Mouse (Mus musculus) midbrain, embryonic 13.5 days (tissue): ENCODE data around the gene Lpp. TPM values are rescaled to one million over a fixed set of nuclear protein-coding genes. Genes with fewer than 3 reads are reported as not detected.

Source experiments
- ATAC-seq: fragments of 200-750 bp; cut with Nextera tagmentation; 2 replicates; pipeline ENCODE4 v1.8.0; 2017; ENCODE audit warnings: mild to moderate bottlenecking, moderate TSS enrichment, moderate library complexity
- H3K27ac ChIP-seq: fragments of 300-500 bp; sonication (generic); 2 replicates; pipeline ENCODE4 v1.5.1; 2015; ENCODE audit warnings: inconsistent platforms, mild to moderate bottlenecking, moderate library complexity
- H3K27me3 ChIP-seq: fragments of 300-500 bp; sonication (generic); 2 replicates; pipeline ENCODE4 v1.6.1; 2015; ENCODE audit warnings: mild to moderate bottlenecking, inconsistent platforms
- H3K36me3 ChIP-seq: fragments of 300-500 bp; sonication (generic); 2 replicates; pipeline ENCODE4 v1.6.1; 2015; ENCODE audit warnings: mild to moderate bottlenecking, inconsistent platforms
- H3K4me1 ChIP-seq: fragments of 300-500 bp; sonication (generic); replicated peaks from 2 replicates; pipeline ENCODE4 v1.6.1; 2015; ENCODE audit warnings: inconsistent platforms
- H3K4me2 ChIP-seq: fragments of 300-500 bp; sonication (generic); replicated peaks from 2 replicates; pipeline ENCODE4 v1.6.1; 2015; ENCODE audit warnings: moderate library complexity, mild to moderate bottlenecking, inconsistent platforms
- H3K4me3 ChIP-seq: fragments of 300-500 bp; sonication (generic); replicated peaks from 2 replicates; pipeline ENCODE4 v1.5.1; 2015; ENCODE audit warnings: mild to moderate bottlenecking, inconsistent platforms
- H3K9ac ChIP-seq: fragments of 300-500 bp; sonication (generic); replicated peaks from 2 replicates; pipeline ENCODE4 v1.6.1; 2015; ENCODE audit warnings: mild to moderate bottlenecking, inconsistent platforms
- H3K9me3 ChIP-seq: fragments of 300-500 bp; sonication (generic); 2 replicates; pipeline ENCODE4 v1.6.1; 2016; ENCODE audit warnings: mild to moderate bottlenecking, inconsistent platforms
- WGBS: fragments of 180-500 bp; shearing (Covaris S2); methylation state at CpG from one replicate; pipeline ENCODE4 v1.1.7; 2015; 5-methylcytosine and 5-hydroxymethylcytosine counted together
- polyA plus RNA-seq: library from polyadenylated mRNA; unstranded; fragments of >200 nt; fragmentation: Nextera tagmentation; extraction: Ambion mirVana; gene quantifications from 2 replicates; pipeline ENCODE4 v1.2.1, GENCODE M21; 2015

Lpp gene
- polyA plus RNA-seq, 1 experiment from 2014 or later: 9.0 TPM

DNA sequence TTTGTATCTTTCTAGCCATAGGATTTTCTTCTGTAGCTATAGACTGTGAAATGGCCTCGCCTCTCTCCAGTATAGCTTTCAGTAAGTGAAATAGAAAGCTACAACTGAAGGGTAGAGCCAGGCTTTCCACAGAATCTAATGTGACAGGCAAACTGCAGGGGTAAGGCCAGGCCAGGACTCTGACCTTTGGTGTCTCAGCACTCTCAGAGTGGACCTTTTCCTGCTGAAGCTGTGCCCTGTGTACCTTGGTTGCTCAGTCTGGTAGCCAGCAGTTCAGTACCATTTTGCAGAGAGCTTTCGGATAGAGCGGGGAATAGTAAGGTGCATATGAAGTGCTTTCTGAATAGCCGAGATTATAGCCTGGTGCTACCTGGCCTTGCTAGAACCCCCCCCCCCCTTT lies 9.5 kb downstream of the Lpp start:
- peaks cover 2% of the 10 kb centered on the region; the same call in 1 of the 2 replicates for H3K36me3 ChIP-seq
- 96% methylated on average over 4 of the region's 4 CpGs for WGBS
- no peak overlapping the region for H3K27ac ChIP-seq
- H3K4me1 ChIP-seq: no peaks in the 10 kb centered on the region
- no peaks in the 10 kb centered on the region for H3K27me3 ChIP-seq
- no peak for ATAC-seq
- H3K4me3 ChIP-seq: no peak overlapping the region
- no peak overlapping the region for H3K9ac ChIP-seq
- no peak overlapping the region for H3K4me2 ChIP-seq
- H3K9me3 ChIP-seq: peaks cover 3% of the 10 kb centered on the region; the same call in 1 of the 2 replicates

DNA sequence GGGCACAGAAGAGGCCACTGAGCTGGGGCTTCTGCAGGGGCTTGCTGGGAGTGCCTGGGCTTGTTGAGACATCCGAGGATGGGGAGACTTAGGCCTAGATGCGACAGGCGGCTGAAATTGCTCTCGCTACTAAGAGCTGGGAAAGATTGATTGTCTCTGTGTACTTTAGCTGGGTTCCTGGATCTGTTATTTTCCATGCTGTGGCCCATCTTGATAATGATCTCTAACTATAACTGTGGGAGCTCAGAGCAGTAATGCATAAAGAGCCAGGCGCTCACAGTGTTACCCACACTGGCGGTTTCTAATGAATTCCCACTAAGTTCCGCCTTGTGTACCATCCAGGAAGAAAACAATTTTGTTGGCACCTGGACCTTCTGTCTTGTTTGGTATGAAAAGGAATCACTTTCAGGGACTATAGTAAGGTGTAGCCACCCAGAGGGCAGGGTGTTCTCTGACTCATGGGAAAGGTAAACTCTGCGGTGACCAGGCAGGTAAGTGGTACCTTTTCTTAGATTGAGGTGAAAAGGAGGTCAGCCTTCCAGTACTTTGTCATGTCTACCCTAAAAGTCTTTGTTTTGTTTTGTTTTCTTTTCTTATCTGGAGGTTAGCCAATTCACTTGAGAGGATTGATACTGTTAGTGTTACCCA lies 10.6 kb downstream of the Lpp start:
- ATAC-seq: no peak
- Histone ChIP-seq H3K4me3 (no peak overlapping the region), H3K9ac (no peak overlapping the region), H3K4me2 (no peak overlapping the region), H3K9me3 (peaks cover 3% of the 10 kb centered on the region; the same call in 1 of the 2 replicates), H3K27ac (no peak overlapping the region), H3K27me3 (no peaks in the 10 kb centered on the region), H3K36me3 (peaks cover 2% of the 10 kb centered on the region; the same call in 1 of the 2 replicates), H3K4me1 (no peaks in the 10 kb centered on the region)
- 91% methylated on average over 8 of the region's 8 CpGs for WGBS

DNA sequence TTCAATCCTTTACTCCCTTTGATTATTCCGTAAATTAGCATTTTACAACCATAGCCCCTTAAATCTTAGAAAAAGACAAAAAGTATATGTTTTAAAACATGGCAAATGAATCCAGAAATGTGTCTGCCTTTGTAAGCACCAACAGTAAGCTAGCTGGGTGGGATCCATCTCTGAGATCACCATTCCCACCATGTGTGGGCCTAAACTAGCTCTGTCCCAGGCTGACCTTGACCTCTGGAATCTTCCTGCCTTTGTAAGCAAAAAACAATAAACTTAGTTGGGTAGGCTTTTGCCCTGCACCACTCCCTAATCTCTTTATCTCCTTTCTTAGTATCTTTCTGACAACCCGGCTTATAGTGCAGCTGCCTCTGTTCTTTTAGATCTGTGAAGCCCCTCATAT lies 13.2 kb downstream of the Lpp start:
- no peak overlapping the region for H3K4me3 ChIP-seq
- no peak overlapping the region for H3K9ac ChIP-seq
- H3K27ac ChIP-seq: no peak overlapping the region
- peaks cover 2% of the 10 kb centered on the region; the same call in 1 of the 2 replicates for H3K36me3 ChIP-seq
- peaks cover 3% of the 10 kb centered on the region; the same call in 1 of the 2 replicates for H3K9me3 ChIP-seq
- ATAC-seq: no peak
- WGBS: 95% methylated on average over 2 of the region's 2 CpGs
- no peaks in the 10 kb centered on the region for H3K27me3 ChIP-seq
- H3K4me2 ChIP-seq: no peak overlapping the region
- H3K4me1 ChIP-seq: no peaks in the 10 kb centered on the region

DNA sequence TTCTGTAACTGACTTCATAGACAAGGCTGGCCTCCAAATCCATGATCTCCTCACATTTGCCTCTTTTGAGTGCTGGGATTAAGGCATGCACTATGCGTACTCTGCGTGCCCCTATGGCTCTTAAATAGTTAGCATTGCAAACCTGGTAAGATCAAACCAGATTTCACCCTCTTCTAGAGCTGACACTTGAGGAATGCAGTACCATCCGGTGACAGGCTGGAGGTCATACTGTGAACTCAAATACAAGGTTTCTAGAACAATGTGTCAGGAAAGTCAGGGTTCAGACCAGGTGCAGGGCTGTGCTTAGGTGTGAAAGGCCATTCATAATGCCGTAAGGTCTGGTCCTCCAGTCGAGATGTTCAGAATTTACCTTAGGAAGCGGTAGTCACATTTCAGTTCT lies 18.0 kb downstream of the Lpp start:
- Histone ChIP-seq H3K4me2 (no peak overlapping the region), H3K4me3 (no peak overlapping the region), H3K9me3 (no peaks in the 10 kb centered on the region), H3K27ac (no peak overlapping the region), H3K36me3 (peaks cover 2% of the 10 kb centered on the region; the same call in 1 of the 2 replicates), H3K27me3 (no peaks in the 10 kb centered on the region), H3K4me1 (no peaks in the 10 kb centered on the region), H3K9ac (no peak overlapping the region)
- 91% methylated on average over 6 of the region's 6 CpGs for WGBS
- no peak for ATAC-seq

DNA sequence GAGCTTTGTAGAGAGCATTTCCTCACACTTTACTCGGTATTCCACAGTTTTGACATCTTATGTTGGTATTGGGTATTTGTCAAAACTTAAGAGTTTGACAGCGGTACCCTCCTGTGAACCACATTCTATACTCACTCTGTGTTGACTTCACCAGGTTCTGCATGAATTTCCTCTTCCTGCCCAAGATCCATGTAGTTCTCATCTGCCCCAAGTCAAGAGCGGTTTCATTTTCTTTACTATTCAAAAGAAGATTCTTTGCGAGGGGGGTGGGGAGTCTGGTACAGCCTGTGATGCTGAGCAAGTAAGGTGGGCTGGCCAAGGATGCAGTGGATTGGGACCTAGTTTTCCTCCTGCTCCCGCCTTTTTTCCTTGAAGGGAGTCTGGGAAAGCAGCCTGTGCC lies 18.9 kb downstream of the Lpp start:
- H3K9me3 ChIP-seq: no peaks in the 10 kb centered on the region
- no peak overlapping the region for H3K4me3 ChIP-seq
- no peak for ATAC-seq
- H3K4me2 ChIP-seq: no peak overlapping the region
- H3K4me1 ChIP-seq: no peaks in the 10 kb centered on the region
- 91% methylated on average over 5 of the region's 5 CpGs for WGBS
- no peaks in the 10 kb centered on the region for H3K36me3 ChIP-seq
- no peak overlapping the region for H3K27ac ChIP-seq
- no peaks in the 10 kb centered on the region for H3K27me3 ChIP-seq
- no peak overlapping the region for H3K9ac ChIP-seq

DNA sequence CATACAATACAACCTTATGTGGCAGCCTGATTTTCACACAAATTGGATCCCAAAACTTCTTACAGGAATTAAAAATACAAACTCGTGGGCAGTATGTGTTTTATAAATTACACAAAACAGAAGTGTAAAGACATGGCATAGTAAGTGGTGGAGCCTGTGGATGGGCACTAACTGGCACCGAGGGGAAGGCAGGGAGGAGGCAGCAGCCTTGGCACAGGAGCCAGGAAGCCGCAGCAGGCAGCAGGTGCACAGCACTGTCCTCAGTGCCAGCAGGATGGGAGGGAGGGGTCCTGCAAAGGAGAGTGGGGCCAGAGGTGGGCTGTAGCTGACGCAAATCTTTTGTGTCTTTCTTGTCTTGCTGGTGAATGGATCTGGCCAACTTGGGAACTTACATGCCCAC lies 19.8 kb downstream of the Lpp start:
- Histone ChIP-seq H3K27ac (no peak overlapping the region), H3K4me2 (no peak overlapping the region), H3K27me3 (no peaks in the 10 kb centered on the region), H3K9ac (no peak overlapping the region), H3K4me1 (no peaks in the 10 kb centered on the region), H3K4me3 (no peak overlapping the region), H3K36me3 (no peaks in the 10 kb centered on the region), H3K9me3 (no peaks in the 10 kb centered on the region)
- WGBS: 80% methylated on average over 4 of the region's 4 CpGs
- ATAC-seq: no peak

DNA sequence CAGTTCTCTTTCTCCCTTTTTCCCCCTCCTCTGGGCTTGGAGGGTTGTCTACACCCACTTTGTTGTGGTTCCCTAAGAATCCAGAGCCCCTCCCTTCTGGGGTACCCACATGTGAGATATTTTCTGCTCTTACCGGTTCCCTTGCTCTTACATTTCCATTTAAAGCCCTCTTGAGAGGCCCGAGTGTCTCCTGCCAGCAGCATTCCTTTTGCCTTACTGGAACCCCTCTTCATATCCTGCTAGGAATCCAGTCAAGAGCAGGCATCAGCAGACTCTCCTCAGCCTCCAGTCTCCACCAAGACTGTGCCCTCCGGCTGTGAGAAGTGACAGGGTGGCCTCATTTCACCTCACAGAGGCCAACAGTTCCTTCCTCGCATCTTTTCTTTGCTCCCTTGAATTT lies 24.7 kb downstream of the Lpp start:
- H3K27ac ChIP-seq: no peak overlapping the region
- H3K4me1 ChIP-seq: peaks cover 15% of the 10 kb centered on the region
- no peak overlapping the region for H3K4me2 ChIP-seq
- no peak overlapping the region for H3K4me3 ChIP-seq
- no peaks in the 10 kb centered on the region for H3K27me3 ChIP-seq
- H3K9ac ChIP-seq: no peak overlapping the region
- 82% methylated on average over 4 of the region's 4 CpGs for WGBS
- H3K36me3 ChIP-seq: no peaks in the 10 kb centered on the region
- no peak for ATAC-seq
- no peaks in the 10 kb centered on the region for H3K9me3 ChIP-seq

DNA sequence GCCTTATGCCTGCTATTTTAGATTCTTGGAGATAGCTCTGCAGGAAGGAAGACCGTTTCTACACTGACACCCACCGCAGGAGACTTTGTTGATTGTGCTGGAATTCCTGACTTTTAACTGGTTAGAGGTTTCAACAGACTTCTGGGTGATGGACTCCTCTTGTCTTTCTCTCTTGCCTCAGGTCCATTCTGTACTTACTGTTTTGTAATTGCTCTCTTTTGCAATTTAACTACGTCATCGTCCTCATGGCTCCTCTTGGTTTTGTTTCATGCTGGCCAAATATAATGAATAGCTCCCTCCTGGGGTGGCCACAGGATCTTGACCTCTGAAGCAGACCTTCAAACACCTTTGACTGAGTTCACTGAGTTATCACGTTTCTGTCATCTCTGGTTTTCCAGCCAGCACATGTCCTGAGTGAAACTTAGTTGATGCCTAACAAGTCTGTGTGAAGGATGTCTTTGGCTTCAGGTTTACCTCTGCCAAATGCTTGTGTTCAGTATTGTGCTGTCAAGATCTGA lies 27.4 kb downstream of the Lpp start:
- no peak overlapping the region for H3K4me2 ChIP-seq
- no peak overlapping the region for H3K9ac ChIP-seq
- no peaks in the 10 kb centered on the region for H3K27me3 ChIP-seq
- H3K4me1 ChIP-seq: peaks cover 27% of the 10 kb centered on the region
- no peak overlapping the region for H3K4me3 ChIP-seq
- WGBS: 71% methylated on average over 5 of the region's 5 CpGs
- no peak overlapping the region for H3K27ac ChIP-seq
- H3K36me3 ChIP-seq: no peaks in the 10 kb centered on the region
- no peaks in the 10 kb centered on the region for H3K9me3 ChIP-seq
- no peak for ATAC-seq

DNA sequence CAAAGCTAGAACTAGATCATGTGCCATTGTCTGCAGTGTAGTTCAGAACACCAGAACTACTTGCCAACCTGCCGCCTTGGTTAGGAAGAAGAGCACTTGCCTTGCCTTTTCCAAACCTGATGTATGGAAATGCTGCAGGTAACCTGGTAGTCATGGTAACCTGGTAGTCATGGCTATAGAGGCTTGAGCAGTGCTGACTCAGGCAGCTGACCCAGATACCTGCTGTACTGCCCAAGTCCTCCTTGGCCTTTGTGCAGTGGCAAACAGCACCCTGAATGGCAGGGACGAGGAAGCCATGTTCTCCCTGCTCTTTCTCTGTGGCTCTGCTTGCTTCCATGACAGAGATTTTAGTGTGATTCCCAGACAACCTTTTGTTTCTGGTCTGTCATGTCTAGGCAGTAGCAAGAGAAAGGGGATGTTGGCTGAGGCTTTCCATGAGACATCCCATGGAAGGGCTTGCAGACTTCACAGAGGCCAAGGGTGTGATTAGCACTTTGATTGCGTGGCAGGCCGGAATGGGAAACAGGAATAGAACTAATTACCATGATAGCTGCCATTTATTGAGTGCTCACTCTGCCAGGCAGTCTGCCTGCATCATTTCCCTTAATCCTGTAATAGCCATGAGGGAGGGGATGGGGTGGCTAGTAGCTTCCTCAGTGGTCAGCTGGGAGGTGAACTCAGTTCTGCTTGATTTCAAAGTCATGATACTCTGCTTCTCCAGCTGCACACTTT lies 28.5 kb downstream of the Lpp start:
- no peak overlapping the region for H3K4me3 ChIP-seq
- no peak overlapping the region for H3K9ac ChIP-seq
- H3K27ac ChIP-seq: no peak overlapping the region
- no peak overlapping the region for H3K4me2 ChIP-seq
- 58% methylated on average over 4 of the region's 4 CpGs for WGBS
- no peaks in the 10 kb centered on the region for H3K36me3 ChIP-seq
- H3K27me3 ChIP-seq: no peaks in the 10 kb centered on the region
- peak; percentile 31; the same call in 1 of the 2 replicates for ATAC-seq
- H3K4me1 ChIP-seq: peaks cover 27% of the 10 kb centered on the region
- H3K9me3 ChIP-seq: no peaks in the 10 kb centered on the region

DNA sequence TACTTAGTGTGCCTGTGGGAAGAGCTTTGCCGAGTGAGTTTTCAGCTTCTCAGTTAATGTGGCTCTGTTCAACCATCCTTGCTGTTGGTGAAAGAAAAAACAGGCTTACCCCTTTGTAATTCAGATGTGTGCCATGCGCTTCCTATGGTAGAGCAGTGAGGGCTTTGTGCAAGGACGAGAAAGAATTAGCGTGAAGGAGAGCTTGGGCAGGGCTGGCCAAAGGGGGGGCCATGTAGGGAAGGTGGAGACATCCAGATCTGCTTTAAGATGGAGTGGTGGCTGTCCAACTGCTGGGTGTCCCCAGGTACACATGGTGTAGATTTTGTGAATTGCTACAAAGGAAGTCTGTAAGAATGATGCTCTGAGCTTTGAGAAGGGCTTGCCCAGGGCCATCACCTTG lies 29.9 kb downstream of the Lpp start:
- WGBS: 31% methylated on average over 4 of the region's 4 CpGs
- Histone ChIP-seq H3K9me3 (no peaks in the 10 kb centered on the region), H3K36me3 (no peaks in the 10 kb centered on the region), H3K9ac (no peak overlapping the region), H3K4me1 (peaks cover 27% of the 10 kb centered on the region), H3K4me3 (no peak overlapping the region), H3K27me3 (no peaks in the 10 kb centered on the region), H3K27ac (no peak overlapping the region), H3K4me2 (no peak overlapping the region)
- peak; percentile 59 for ATAC-seq

DNA sequence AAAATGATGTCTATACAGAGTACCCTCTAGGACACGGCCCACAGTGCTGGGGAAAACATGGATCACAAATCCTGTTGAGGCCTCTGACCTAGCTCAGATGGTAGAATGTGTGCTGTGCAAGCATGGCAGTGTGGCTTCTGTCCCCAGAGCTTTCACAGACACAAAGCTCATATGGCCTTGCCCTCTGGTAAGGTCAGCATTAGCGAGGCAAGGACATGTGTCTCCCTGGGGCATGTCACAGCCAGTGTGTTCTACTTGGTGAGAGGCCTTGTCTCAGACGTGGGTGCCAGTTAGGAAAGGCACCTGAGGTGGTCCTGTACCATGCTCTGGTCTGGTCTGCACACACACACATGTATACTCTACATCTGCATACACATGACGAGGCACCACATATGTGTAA lies 30.4 kb downstream of the Lpp start:
- Histone ChIP-seq H3K36me3 (no peaks in the 10 kb centered on the region), H3K27ac (no peak overlapping the region), H3K9ac (no peak overlapping the region), H3K4me2 (no peak overlapping the region), H3K4me1 (peaks cover 27% of the 10 kb centered on the region), H3K27me3 (no peaks in the 10 kb centered on the region), H3K4me3 (no peak overlapping the region), H3K9me3 (no peaks in the 10 kb centered on the region)
- ATAC-seq: no peak
- WGBS: 77% methylated on average over 4 of the region's 4 CpGs

DNA sequence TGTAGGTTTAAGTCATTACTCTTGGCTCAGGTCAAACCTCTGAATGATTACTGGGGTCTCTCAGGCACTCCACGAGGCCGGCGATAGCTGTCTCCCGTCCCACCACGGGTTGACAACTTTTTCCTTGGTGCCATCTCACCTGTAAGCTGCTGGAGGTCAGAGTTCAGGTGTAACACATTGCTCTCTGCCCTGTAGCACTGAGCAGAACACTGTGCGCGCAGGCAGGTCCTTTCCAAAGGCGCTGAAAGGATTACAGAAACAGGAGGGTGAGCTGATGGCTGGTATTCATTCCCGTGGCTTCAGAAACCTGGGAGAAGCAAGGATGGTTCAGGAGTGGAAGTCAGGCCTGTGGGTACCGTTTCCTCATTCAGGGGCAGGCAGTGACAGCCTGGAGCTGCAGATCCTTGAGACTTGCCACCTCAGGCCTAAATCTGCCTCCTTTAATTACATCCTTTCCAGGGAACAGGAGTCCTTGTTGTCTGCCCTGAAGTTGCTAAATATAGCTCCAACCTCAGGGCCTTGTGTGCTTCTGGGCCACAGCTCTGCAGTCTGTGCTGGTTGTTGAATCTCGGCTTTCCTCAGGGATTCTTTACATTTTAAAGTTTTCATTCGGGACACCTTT lies 31.2 kb downstream of the Lpp start:
- H3K4me2 ChIP-seq: no peak overlapping the region
- peaks cover 27% of the 10 kb centered on the region for H3K4me1 ChIP-seq
- no peak overlapping the region for H3K9ac ChIP-seq
- H3K9me3 ChIP-seq: no peaks in the 10 kb centered on the region
- H3K27me3 ChIP-seq: no peaks in the 10 kb centered on the region
- H3K27ac ChIP-seq: no peak overlapping the region
- ATAC-seq: 0 out of 2 replicates have a peak, but pooled peaks have one; percentile 29
- 82% methylated on average over 12 of the region's 12 CpGs for WGBS
- no peak overlapping the region for H3K4me3 ChIP-seq
- no peaks in the 10 kb centered on the region for H3K36me3 ChIP-seq
